Comparison of ENCODE assay signal across 18 mouse cellular contexts in genomic region chr2:174594965-174595364, GRCm38 (mm10). TPM values are rescaled to one million over a fixed set of nuclear protein-coding genes. Genes with fewer than 3 reads are reported as not detected.
DNase-seq lines count a peak whose midpoint lies in the region; ATAC-seq and TF ChIP-seq lines count a peak whose summit lies in the region.
"Had no signal": no experiment of that assay in that cellular context is flagged by ENCODE, and none has a peak within 500 bp of the region (broad histone marks: within the 10 kb centered on the region; RNA-seq: fewer than 3 reads in every experiment).

No protein-coding gene starts in this region.

- H3K27me3 ChIP-seq in embryonic facial prominence, embryonic 14.5 days (replicated peaks; ENCODE audit: control insufficient read depth, insufficient read depth, low read length), result no peaks in the 10 kb centered on the region
- H3K27me3 ChIP-seq in myocyte (ENCODE audit: control insufficient read depth, insufficient read depth, insufficient read length), result no peaks in the 10 kb centered on the region
- H3K27me3 ChIP-seq: intestine, embryonic 15.5 days; neural tube, embryonic 15.5 days; stomach, embryonic 15.5 days had no signal

- no peaks in the 10 kb centered on the region for H3K36me3 ChIP-seq in embryonic facial prominence, embryonic 14.5 days (ENCODE audit: control insufficient read depth, insufficient read depth, low read length)
- no peaks in the 10 kb centered on the region for H3K36me3 ChIP-seq in myocyte (ENCODE audit: control insufficient read depth, insufficient read depth)
- H3K36me3 ChIP-seq: intestine, embryonic 15.5 days; neural tube, embryonic 15.5 days; stomach, embryonic 15.5 days had no signal

- H3K4me1 ChIP-seq in embryonic facial prominence, embryonic 14.5 days (ENCODE audit: control insufficient read depth, insufficient read depth, low read length), result peaks cover 14% of the 10 kb centered on the region
- H3K4me1 ChIP-seq: neural tube, embryonic 15.5 days; stomach, embryonic 15.5 days had no signal

- no peak overlapping the region for H3K4me3 ChIP-seq in embryonic facial prominence, embryonic 14.5 days (ENCODE audit: low read depth, low read length)
- H3K4me3 ChIP-seq in myocyte, result no peak overlapping the region
- H3K4me3 ChIP-seq: intestine, embryonic 15.5 days; layer of hippocampus, adult 2 months; neural tube, embryonic 15.5 days; stomach, embryonic 15.5 days had no signal

- no peak overlapping the region for H3ac ChIP-seq in myocyte (ENCODE audit: control insufficient read depth, insufficient read length)

- no peak overlapping the region for H3K9ac ChIP-seq in embryonic facial prominence, embryonic 14.5 days (ENCODE audit: low read depth, low read length)
- H3K9ac ChIP-seq: intestine, embryonic 15.5 days; neural tube, embryonic 15.5 days; stomach, embryonic 15.5 days had no signal

- ATAC-seq in embryonic facial prominence, embryonic 14.5 days (ENCODE audit: low read depth), result no peak
- ATAC-seq: intestine, embryonic 15.5 days had no signal

- no peak overlapping the region for H3K27ac ChIP-seq in embryonic facial prominence, embryonic 14.5 days (replicated peaks; ENCODE audit: low read depth, low read length)
- H3K27ac ChIP-seq: intestine, embryonic 15.5 days; layer of hippocampus, adult 2 months; macrophage; neural tube, embryonic 15.5 days; stomach, embryonic 15.5 days had no signal

- H3K9me3 ChIP-seq in embryonic facial prominence, embryonic 14.5 days (ENCODE audit: control insufficient read depth, low read length), result no peaks in the 10 kb centered on the region
- H3K9me3 ChIP-seq: intestine, embryonic 15.5 days; neural tube, embryonic 15.5 days; stomach, embryonic 15.5 days had no signal

- H3K4me2 ChIP-seq in embryonic facial prominence, embryonic 14.5 days (ENCODE audit: low read depth, low read length), result no peak overlapping the region
- H3K4me2 ChIP-seq in myocyte (ENCODE audit: low read depth), result no peak overlapping the region
- H3K4me2 ChIP-seq: heart, embryonic 11.5 days; intestine, embryonic 15.5 days; neural tube, embryonic 15.5 days; stomach, embryonic 15.5 days had no signal

- 75% methylated on average over 9 of the region's 9 CpGs for WGBS in embryonic facial prominence, embryonic 14.5 days

- peak; percentile 41 for DNase-seq in kidney, postnatal 10 days
- DNase-seq in kidney, adult 8-10 months, result no peak
- peak; percentile 42 for DNase-seq in ZHBTc4 (ENCODE audit: low read depth, low spot score)
- DNase-seq in embryonic facial prominence, embryonic 14.5 days (ENCODE audit: low spot score), result peak; percentile 53
- DNase-seq in spleen, postnatal 10 days (ENCODE audit: low spot score in 2 of 2), result no peak
- DNase-seq in thymus, postnatal 14 days, result no peak
- DNase-seq: cerebellum, adult 11-12 months; gastrocnemius, postnatal 14 days; liver; lung, adult 18-20 months; retina, postnatal 1 day had no signal

- H3K79me2 ChIP-seq in myocyte (ENCODE audit: control insufficient read depth, insufficient read depth), result no peaks in the 10 kb centered on the region

- TF ChIP-seq POLR2A in myocyte (IDR thresholded peaks at IDR 0.05; ENCODE audit: insufficient read length, low read depth), result no peak

TF ChIP-seq in myocyte, 11 proteins besides CTCF, POLR2A, EP300 and RAD21:
- TF ChIP-seq USF1 (IDR thresholded peaks at IDR 0.05; ENCODE audit: low read depth), result no peak
- no peak for TF ChIP-seq MAX (IDR thresholded peaks at IDR 0.05; ENCODE audit: low read depth)
- TF ChIP-seq E2F4 (IDR thresholded peaks at IDR 0.05; ENCODE audit: insufficient read depth), result no peak
- TF ChIP-seq CEBPB (IDR thresholded peaks at IDR 0.05; ENCODE audit: insufficient read depth, poor library complexity, severe bottlenecking), result no peak
- peak; percentile 63 for TF ChIP-seq REST (IDR thresholded peaks at IDR 0.05; ENCODE audit: insufficient read depth, insufficient read length)
- no peak for TF ChIP-seq MYOD1 (IDR thresholded peaks at IDR 0.05; ENCODE audit: control insufficient read depth in 1 of 3, insufficient read length in 2 of 3, low read depth in 2 of 3)
- TF ChIP-seq MYOG (IDR thresholded peaks at IDR 0.05; ENCODE audit: control insufficient read depth in 1 of 3, insufficient read depth in 1 of 3, insufficient read length in 2 of 3, low read depth in 2 of 3), result no peak
- TF ChIP-seq TCF3 (IDR thresholded peaks at IDR 0.05; ENCODE audit: insufficient read length, low read depth), result no peak

RNA-seq across cellular contexts. Expression of gene Zfp831, which starts 48.4 kb away (rescaled TPM):
- not detected in 2 replicates for polyA plus RNA-seq in embryonic facial prominence, embryonic 14.5 days (2014; fragmentation: Nextera tagmentation; extraction: Ambion mirVana)
- polyA plus RNA-seq in myocyte (2012; fragmentation: generic; extraction: Trizol), result not detected
- polyA plus RNA-seq: heart, embryonic 11.5 days had no signal

Comparison
In these comparisons a context has a peak if more than half of its experiments do, and no peak if none do; other contexts are left out.
1. DNase-seq: peak in kidney, postnatal 10 days (single experiment), ZHBTc4 (single experiment) and embryonic facial prominence, embryonic 14.5 days (single experiment); none in kidney, adult 8-10 months (0 of 2), spleen, postnatal 10 days (0 of 2) and thymus, postnatal 14 days (single experiment).